Mouse (Mus musculus): ENCODE data around the gene Ankrd33b. TPM values are rescaled to one million over a fixed set of nuclear protein-coding genes. Genes with fewer than 3 reads are reported as not detected.

Gene Ankrd33b
- polyA plus RNA-seq, 1 experiment from 2014 or later, result 0.28 TPM

- no peak overlapping the region for H3K4me3 ChIP-seq (replicated peaks)
- H3K27me3 ChIP-seq, result no peaks in the 10 kb centered on the region
- no peaks in the 10 kb centered on the region for H3K36me3 ChIP-seq
- H3K4me1 ChIP-seq (replicated peaks), result no peaks in the 10 kb centered on the region
- DNase-seq (no peak), ATAC-seq (ENCODE audit: low read depth) (no peak)
- H3K9ac ChIP-seq, result no peak overlapping the region
- WGBS (ENCODE audit: insufficient replicate concordance), result 80% methylated on average over 13 of the region's 13 CpGs
- H3K27ac ChIP-seq, result no peak overlapping the region
- H3K9me3 ChIP-seq (replicated peaks), result no peaks in the 10 kb centered on the region
- no peak overlapping the region for H3K4me2 ChIP-seq
These were observed 31.2 kb upstream of the Ankrd33b start for GRCm38 (mm10) chr15:31398769-31399168.

- H3K27ac ChIP-seq, result no peak overlapping the region
These were observed 29.9 kb upstream of the Ankrd33b start for GRCm38 (mm10) chr15:31397379-31397778.

GRCm38 (mm10) chr15:31396755-31397154 is 29.2 kb upstream of the Ankrd33b start:
- Histone ChIP-seq H3K9ac (no peak overlapping the region), H3K4me2 (no peak overlapping the region), H3K4me3 (replicated peaks) (no peak overlapping the region), H3K36me3 (no peaks in the 10 kb centered on the region), H3K9me3 (replicated peaks) (no peaks in the 10 kb centered on the region), H3K27ac (no peak overlapping the region), H3K4me1 (replicated peaks) (no peaks in the 10 kb centered on the region), H3K27me3 (no peaks in the 10 kb centered on the region)
- no peak for ATAC-seq (ENCODE audit: low read depth)
- WGBS (ENCODE audit: insufficient replicate concordance), result 60% methylated on average over 5 of the region's 5 CpGs
- no peak for DNase-seq

More at GRCm38 (mm10) chr15:31397379-31397778, 29.9 kb upstream of the Ankrd33b start:
- 55% methylated on average over 3 of the region's 3 CpGs for WGBS (ENCODE audit: insufficient replicate concordance)
- Histone ChIP-seq H3K9ac (no peak overlapping the region), H3K4me1 (replicated peaks) (no peaks in the 10 kb centered on the region), H3K4me2 (no peak overlapping the region), H3K36me3 (no peaks in the 10 kb centered on the region), H3K27me3 (no peaks in the 10 kb centered on the region), H3K9me3 (replicated peaks) (no peaks in the 10 kb centered on the region), H3K4me3 (replicated peaks) (no peak overlapping the region)
- ATAC-seq (ENCODE audit: low read depth) (no peak), DNase-seq (no peak)

- H3K9me3 ChIP-seq (replicated peaks), result no peaks in the 10 kb centered on the region
- H3K36me3 ChIP-seq, result no peaks in the 10 kb centered on the region
- WGBS (ENCODE audit: insufficient replicate concordance), result 75% methylated on average over 4 of the region's 4 CpGs
- H3K4me2 ChIP-seq, result no peak overlapping the region
- no peak overlapping the region for H3K9ac ChIP-seq
- ATAC-seq (ENCODE audit: low read depth) (no peak), DNase-seq (no peak)
- no peak overlapping the region for H3K4me3 ChIP-seq (replicated peaks)
- no peaks in the 10 kb centered on the region for H3K4me1 ChIP-seq (replicated peaks)
- H3K27me3 ChIP-seq, result no peaks in the 10 kb centered on the region
- no peak overlapping the region for H3K27ac ChIP-seq
These were observed 28.5 kb upstream of the Ankrd33b start for GRCm38 (mm10) chr15:31395986-31396385.

GRCm38 (mm10) chr15:31393402-31393801 is 25.9 kb upstream of the Ankrd33b start:
- no peaks in the 10 kb centered on the region for H3K36me3 ChIP-seq
- no peak overlapping the region for H3K4me2 ChIP-seq
- H3K4me1 ChIP-seq (replicated peaks), result no peaks in the 10 kb centered on the region
- no peak overlapping the region for H3K27ac ChIP-seq
- H3K9ac ChIP-seq, result no peak overlapping the region
- no peaks in the 10 kb centered on the region for H3K27me3 ChIP-seq
- no peak for DNase-seq
- no peak overlapping the region for H3K4me3 ChIP-seq (replicated peaks)
- WGBS (ENCODE audit: insufficient replicate concordance), result 69% methylated on average over 6 of the region's 6 CpGs
- ATAC-seq (ENCODE audit: low read depth), result no peak
- H3K9me3 ChIP-seq (replicated peaks), result no peaks in the 10 kb centered on the region

- Histone ChIP-seq H3K4me2 (no peak overlapping the region), H3K4me3 (replicated peaks) (no peak overlapping the region), H3K9ac (no peak overlapping the region), H3K4me1 (replicated peaks) (no peaks in the 10 kb centered on the region), H3K27me3 (no peaks in the 10 kb centered on the region), H3K9me3 (replicated peaks) (no peaks in the 10 kb centered on the region), H3K27ac (no peak overlapping the region), H3K36me3 (no peaks in the 10 kb centered on the region)
- DNase-seq, result no peak
- 68% methylated on average over 7 of the region's 7 CpGs for WGBS (ENCODE audit: insufficient replicate concordance)
- no peak for ATAC-seq (ENCODE audit: low read depth)
These were observed 25.2 kb upstream of the Ankrd33b start for GRCm38 (mm10) chr15:31392705-31393104.

GRCm38 (mm10) chr15:31392135-31392534 is 24.6 kb upstream of the Ankrd33b start:
- Histone ChIP-seq H3K27me3 (no peaks in the 10 kb centered on the region), H3K36me3 (no peaks in the 10 kb centered on the region), H3K4me3 (replicated peaks) (no peak overlapping the region), H3K27ac (no peak overlapping the region), H3K9ac (no peak overlapping the region), H3K4me2 (no peak overlapping the region), H3K9me3 (replicated peaks) (no peaks in the 10 kb centered on the region), H3K4me1 (replicated peaks) (no peaks in the 10 kb centered on the region)
- no peak for ATAC-seq (ENCODE audit: low read depth)
- no peak for DNase-seq
- WGBS (ENCODE audit: insufficient replicate concordance), result 60% methylated on average over 4 of the region's 4 CpGs

GRCm38 (mm10) chr15:31381936-31382468 is 14.5 kb upstream of the Ankrd33b start:
- H3K4me1 ChIP-seq (replicated peaks), result no peaks in the 10 kb centered on the region
- ATAC-seq (ENCODE audit: low read depth), result peak; percentile 62
- 48% methylated on average over 11 of the region's 11 CpGs for WGBS (ENCODE audit: insufficient replicate concordance)
- H3K9me3 ChIP-seq (replicated peaks), result no peaks in the 10 kb centered on the region
- H3K36me3 ChIP-seq, result no peaks in the 10 kb centered on the region
- H3K27ac ChIP-seq, result no peak overlapping the region
- no peak overlapping the region for H3K4me2 ChIP-seq
- no peak for DNase-seq
- H3K27me3 ChIP-seq, result no peaks in the 10 kb centered on the region
- H3K9ac ChIP-seq, result no peak overlapping the region
- H3K4me3 ChIP-seq (replicated peaks), result no peak overlapping the region

- Histone ChIP-seq H3K9me3 (replicated peaks) (no peaks in the 10 kb centered on the region), H3K27ac (no peak overlapping the region)
- WGBS (ENCODE audit: insufficient replicate concordance), result 79% methylated on average over 3 of the region's 3 CpGs
These were observed 11.9 kb upstream of the Ankrd33b start for GRCm38 (mm10) chr15:31379471-31379870.

GRCm38 (mm10) chr15:31375212-31375611 is 7.7 kb upstream of the Ankrd33b start:
- H3K9me3 ChIP-seq (replicated peaks), result no peaks in the 10 kb centered on the region
- DNase-seq (no peak), ATAC-seq (ENCODE audit: low read depth) (no peak)
- H3K4me1 ChIP-seq (replicated peaks), result no peaks in the 10 kb centered on the region
- H3K36me3 ChIP-seq, result no peaks in the 10 kb centered on the region
- H3K4me3 ChIP-seq (replicated peaks), result no peak overlapping the region
- no peaks in the 10 kb centered on the region for H3K27me3 ChIP-seq
- no peak overlapping the region for H3K4me2 ChIP-seq
- WGBS (ENCODE audit: insufficient replicate concordance), result 49% methylated on average over 4 of the region's 4 CpGs
- H3K27ac ChIP-seq, result no peak overlapping the region
- no peak overlapping the region for H3K9ac ChIP-seq

More at GRCm38 (mm10) chr15:31379471-31379870, 11.9 kb upstream of the Ankrd33b start:
- no peak for DNase-seq
- no peak overlapping the region for H3K4me2 ChIP-seq
- no peak overlapping the region for H3K4me3 ChIP-seq (replicated peaks)
- ATAC-seq (ENCODE audit: low read depth), result no peak
- H3K4me1 ChIP-seq (replicated peaks), result no peaks in the 10 kb centered on the region
- H3K9ac ChIP-seq, result no peak overlapping the region
- no peaks in the 10 kb centered on the region for H3K36me3 ChIP-seq
- H3K27me3 ChIP-seq, result no peaks in the 10 kb centered on the region

GRCm38 (mm10) chr15:31369125-31369612 is 1.6 kb upstream of the Ankrd33b start:
- H3K9ac ChIP-seq, result no peak overlapping the region
- DNase-seq (no peak), ATAC-seq (ENCODE audit: low read depth) (no peak)
- H3K4me1 ChIP-seq (replicated peaks), result peaks cover 13% of the 10 kb centered on the region
- no peak overlapping the region for H3K4me3 ChIP-seq (replicated peaks)
- no peak overlapping the region for H3K4me2 ChIP-seq
- 9% methylated on average over 12 of the region's 12 CpGs for WGBS (ENCODE audit: insufficient replicate concordance)
- no peaks in the 10 kb centered on the region for H3K9me3 ChIP-seq (replicated peaks)
- no peaks in the 10 kb centered on the region for H3K36me3 ChIP-seq
- H3K27ac ChIP-seq, result no peak overlapping the region
- H3K27me3 ChIP-seq, result peaks cover 55% of the 10 kb centered on the region

GRCm38 (mm10) chr15:31368556-31368955 is 1.0 kb upstream of the Ankrd33b start:
- Histone ChIP-seq H3K27me3 (peaks cover 59% of the 10 kb centered on the region), H3K36me3 (no peaks in the 10 kb centered on the region), H3K9me3 (replicated peaks) (no peaks in the 10 kb centered on the region), H3K4me2 (no peak overlapping the region), H3K4me3 (replicated peaks) (no peak overlapping the region), H3K4me1 (replicated peaks) (peaks cover 13% of the 10 kb centered on the region), H3K27ac (no peak overlapping the region), H3K9ac (no peak overlapping the region)
- no peak for DNase-seq
- no peak for ATAC-seq (ENCODE audit: low read depth)
- WGBS (ENCODE audit: insufficient replicate concordance), result 24% methylated on average over 8 of the region's 8 CpGs
